Mouse (Mus musculus): ENCODE data around the gene Atp6v1a. TPM values are rescaled to one million over a fixed set of nuclear protein-coding genes. Genes with fewer than 3 reads are reported as not detected.

Atp6v1a gene
- total and polyA plus RNA-seq, 3 experiments = 2.7 to 174 (median 57.4) TPM

- TF ChIP-seq TAL1 (conservative IDR thresholded peaks at IDR 0.05; ENCODE audit: low read depth, low read length) = no peak
- TF ChIP-seq GATA1 (IDR thresholded peaks at IDR 0.05; ENCODE audit: borderline replicate concordance, low read length) = no peak
- TF ChIP-seq GATA2 (IDR thresholded peaks at IDR 0.05; ENCODE audit: borderline replicate concordance, low read depth, low read length) = no peak
- no peak for TF ChIP-seq CTCF (IDR thresholded peaks at IDR 0.05; ENCODE audit: low read depth, low read length)
- no peak for TF ChIP-seq POLR2AphosphoS5 (IDR thresholded peaks at IDR 0.05; ENCODE audit: insufficient replicate concordance, low read depth, low read length)
- Histone ChIP-seq H3K27me3 (ENCODE audit: insufficient read depth, low read length) (no peaks in the 10 kb centered on the region), H3K36me3 (replicated peaks) (peaks cover 6% of the 10 kb centered on the region), H3K9me3 (replicated peaks) (no peaks in the 10 kb centered on the region), H3K4me1 (ENCODE audit: insufficient read depth, low read depth, low read length) (peaks cover 33% of the 10 kb centered on the region), H3K4me3 (ENCODE audit: low read depth, low read length) (peak overlapping the region; percentile 99)
- no peak for DNase-seq (ENCODE audit: low spot score)
- ATAC-seq (ENCODE audit: extremely low read depth, insufficient number of reproducible peaks, low FRiP score, poor library complexity, severe bottlenecking) = no peak
Measured at GRCm38 (mm10) chr16:44141483-44141882, 2.0 kb upstream of the Atp6v1a start.

GRCm38 (mm10) chr16:44140186-44140787 is 782 bp upstream of the Atp6v1a start:
- H3K4me3 ChIP-seq (ENCODE audit: low read depth, low read length) = peak overlapping the region; percentile 99
- H3K36me3 ChIP-seq (replicated peaks) = peaks cover 8% of the 10 kb centered on the region
- TF ChIP-seq CTCF (IDR thresholded peaks at IDR 0.05; ENCODE audit: low read depth, low read length) = no peak
- TF ChIP-seq GATA1 (IDR thresholded peaks at IDR 0.05; ENCODE audit: borderline replicate concordance, low read length) = no peak
- no peak for TF ChIP-seq POLR2AphosphoS5 (IDR thresholded peaks at IDR 0.05; ENCODE audit: insufficient replicate concordance, low read depth, low read length)
- TF ChIP-seq GATA2 (IDR thresholded peaks at IDR 0.05; ENCODE audit: borderline replicate concordance, low read depth, low read length) = no peak
- no peak for TF ChIP-seq TAL1 (conservative IDR thresholded peaks at IDR 0.05; ENCODE audit: low read depth, low read length)
- DNase-seq (ENCODE audit: low spot score) = peak; percentile 37
- H3K9me3 ChIP-seq (replicated peaks) = no peaks in the 10 kb centered on the region
- H3K4me1 ChIP-seq (ENCODE audit: insufficient read depth, low read depth, low read length) = peaks cover 37% of the 10 kb centered on the region
- no peaks in the 10 kb centered on the region for H3K27me3 ChIP-seq (ENCODE audit: insufficient read depth, low read length)
- ATAC-seq (ENCODE audit: extremely low read depth, insufficient number of reproducible peaks, low FRiP score, poor library complexity, severe bottlenecking) = peak; percentile 48

- TF ChIP-seq CTCF (IDR thresholded peaks at IDR 0.05; ENCODE audit: low read depth, low read length) (no peak), TAL1 (conservative IDR thresholded peaks at IDR 0.05; ENCODE audit: low read depth, low read length) (no peak), POLR2AphosphoS5 (IDR thresholded peaks at IDR 0.05; ENCODE audit: insufficient replicate concordance, low read depth, low read length) (no peak), GATA2 (IDR thresholded peaks at IDR 0.05; ENCODE audit: borderline replicate concordance, low read depth, low read length) (no peak), GATA1 (IDR thresholded peaks at IDR 0.05; ENCODE audit: borderline replicate concordance, low read length) (no peak)
- ATAC-seq (ENCODE audit: extremely low read depth, insufficient number of reproducible peaks, low FRiP score, poor library complexity, severe bottlenecking) = peak; percentile 80
- peak overlapping the region; percentile 99 for H3K4me3 ChIP-seq (ENCODE audit: low read depth, low read length)
- no peaks in the 10 kb centered on the region for H3K9me3 ChIP-seq (replicated peaks)
- peaks cover 37% of the 10 kb centered on the region for H3K4me1 ChIP-seq (ENCODE audit: insufficient read depth, low read depth, low read length)
- DNase-seq (ENCODE audit: low spot score) = peak; percentile 63
- H3K27me3 ChIP-seq (ENCODE audit: insufficient read depth, low read length) = no peaks in the 10 kb centered on the region
- H3K36me3 ChIP-seq (replicated peaks) = peaks cover 4% of the 10 kb centered on the region
Measured at GRCm38 (mm10) chr16:44138979-44139535, 448 bp downstream of the Atp6v1a start.

- no peak for DNase-seq (ENCODE audit: low spot score)
- Histone ChIP-seq H3K27me3 (ENCODE audit: insufficient read depth, low read length) (no peaks in the 10 kb centered on the region), H3K36me3 (replicated peaks) (peaks cover 4% of the 10 kb centered on the region), H3K4me3 (ENCODE audit: low read depth, low read length) (peak overlapping the region; percentile 99), H3K9me3 (replicated peaks) (no peaks in the 10 kb centered on the region), H3K4me1 (ENCODE audit: insufficient read depth, low read depth, low read length) (peaks cover 34% of the 10 kb centered on the region)
- TF ChIP-seq GATA1 (IDR thresholded peaks at IDR 0.05; ENCODE audit: borderline replicate concordance, low read length) (no peak), TAL1 (conservative IDR thresholded peaks at IDR 0.05; ENCODE audit: low read depth, low read length) (no peak), GATA2 (IDR thresholded peaks at IDR 0.05; ENCODE audit: borderline replicate concordance, low read depth, low read length) (no peak), CTCF (IDR thresholded peaks at IDR 0.05; ENCODE audit: low read depth, low read length) (no peak), POLR2AphosphoS5 (IDR thresholded peaks at IDR 0.05; ENCODE audit: insufficient replicate concordance, low read depth, low read length) (no peak)
- no peak for ATAC-seq (ENCODE audit: extremely low read depth, insufficient number of reproducible peaks, low FRiP score, poor library complexity, severe bottlenecking)
Measured at GRCm38 (mm10) chr16:44138377-44138978, 1.0 kb downstream of the Atp6v1a start.

- no peak for DNase-seq (ENCODE audit: low spot score)
- ATAC-seq (ENCODE audit: extremely low read depth, insufficient number of reproducible peaks, low FRiP score, poor library complexity, severe bottlenecking) = no peak
- no peaks in the 10 kb centered on the region for H3K27me3 ChIP-seq (ENCODE audit: insufficient read depth, low read length)
- H3K9me3 ChIP-seq (replicated peaks) = no peaks in the 10 kb centered on the region
- no peak for TF ChIP-seq POLR2AphosphoS5 (IDR thresholded peaks at IDR 0.05; ENCODE audit: insufficient replicate concordance, low read depth, low read length)
- TF ChIP-seq GATA2 (IDR thresholded peaks at IDR 0.05; ENCODE audit: borderline replicate concordance, low read depth, low read length) = no peak
- no peak for TF ChIP-seq GATA1 (IDR thresholded peaks at IDR 0.05; ENCODE audit: borderline replicate concordance, low read length)
- no peak for TF ChIP-seq CTCF (IDR thresholded peaks at IDR 0.05; ENCODE audit: low read depth, low read length)
- TF ChIP-seq TAL1 (conservative IDR thresholded peaks at IDR 0.05; ENCODE audit: low read depth, low read length) = no peak
- peaks cover 4% of the 10 kb centered on the region for H3K36me3 ChIP-seq (replicated peaks)
- peaks cover 26% of the 10 kb centered on the region for H3K4me1 ChIP-seq (ENCODE audit: insufficient read depth, low read depth, low read length)
- H3K4me3 ChIP-seq (ENCODE audit: low read depth, low read length) = no peak overlapping the region
Measured at GRCm38 (mm10) chr16:44136511-44137021, 2.9 kb downstream of the Atp6v1a start.

- H3K27me3 ChIP-seq (ENCODE audit: insufficient read depth, low read length) = no peaks in the 10 kb centered on the region
- TF ChIP-seq GATA2 (IDR thresholded peaks at IDR 0.05; ENCODE audit: borderline replicate concordance, low read depth, low read length) = no peak
- no peak for TF ChIP-seq POLR2AphosphoS5 (IDR thresholded peaks at IDR 0.05; ENCODE audit: insufficient replicate concordance, low read depth, low read length)
- no peak for TF ChIP-seq TAL1 (conservative IDR thresholded peaks at IDR 0.05; ENCODE audit: low read depth, low read length)
- TF ChIP-seq CTCF (IDR thresholded peaks at IDR 0.05; ENCODE audit: low read depth, low read length) = no peak
- no peak for TF ChIP-seq GATA1 (IDR thresholded peaks at IDR 0.05; ENCODE audit: borderline replicate concordance, low read length)
- ATAC-seq (ENCODE audit: extremely low read depth, insufficient number of reproducible peaks, low FRiP score, poor library complexity, severe bottlenecking) (no peak), DNase-seq (ENCODE audit: low spot score) (no peak)
- H3K9me3 ChIP-seq (replicated peaks) = no peaks in the 10 kb centered on the region
- peaks cover 4% of the 10 kb centered on the region for H3K36me3 ChIP-seq (replicated peaks)
- H3K4me1 ChIP-seq (ENCODE audit: insufficient read depth, low read depth, low read length) = peaks cover 20% of the 10 kb centered on the region
- H3K4me3 ChIP-seq (ENCODE audit: low read depth, low read length) = no peak overlapping the region
Measured at GRCm38 (mm10) chr16:44133187-44133586, 6.3 kb downstream of the Atp6v1a start.

Measured in G1E (cell line).